Mouse (Mus musculus): ENCODE results near the gene Serpina3i.

Gene Serpina3i

GRCm38 (mm10) chr12:104293963-104294362, 31.0 kb downstream of the Serpina3i start:
- in situ Hi-C loops (cut with MboI) = no loop called here

GRCm38 (mm10) chr12:104298049-104298448, 35.1 kb downstream of the Serpina3i start:
- in situ Hi-C loops (cut with MboI) = no loop called here

DNA sequence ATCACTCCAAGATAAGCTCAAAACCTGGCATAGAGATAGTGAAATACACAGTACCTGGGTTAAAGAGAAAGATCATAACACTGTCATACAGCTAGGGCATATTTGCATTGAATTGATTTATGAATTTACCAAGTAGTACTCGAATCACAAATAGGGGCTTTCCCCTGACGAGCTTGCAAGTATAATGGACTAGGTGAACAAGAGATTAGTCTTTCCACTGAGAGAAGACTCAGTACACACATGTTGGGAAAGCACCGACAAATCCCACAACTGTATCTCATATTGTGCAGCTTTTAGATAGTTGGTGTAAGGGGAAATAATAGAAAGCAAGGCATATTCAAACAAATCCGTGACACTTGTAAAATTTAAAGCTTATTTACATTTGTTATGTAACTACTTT, 43.1 kb downstream of the Serpina3i start:
- in situ Hi-C loops (cut with MboI) = no loop called here

DNA sequence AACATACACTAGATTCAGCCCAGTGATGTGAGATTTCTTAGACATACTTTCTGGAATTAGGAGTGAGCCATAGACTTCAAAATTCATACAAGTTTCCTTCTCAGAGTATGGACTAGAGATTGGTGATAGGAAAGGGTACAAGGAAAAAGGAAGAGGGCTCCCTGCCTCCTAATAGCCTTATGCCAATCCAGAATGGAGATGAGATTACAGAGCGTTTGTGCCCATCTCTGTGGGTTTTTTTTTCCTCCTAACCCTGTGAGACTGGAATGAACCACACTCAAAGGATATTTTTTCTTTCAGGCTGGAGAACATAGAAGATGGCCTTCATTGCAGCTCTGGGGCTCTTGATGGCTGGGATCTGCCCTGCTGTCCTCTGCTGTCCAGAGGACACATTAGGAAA, 51.3 kb downstream of the Serpina3i start, which contains the start of gene Serpina3j:
Gene Serpina3j, plus strand, starts transcription at position 301 of the 400 bp plus-strand sequence.
- in situ Hi-C loops (cut with MboI) = no loop called here
